Mouse (Mus musculus) thymus, adult 2 months (tissue): ENCODE measurements around the gene Gmpr2.

Source experiments
- CTCF ChIP-seq: fragments of 200-500 bp; IDR thresholded peaks from 2 replicates; pipeline ENCODE4 v1.5.1; 2012; ENCODE audit warnings: mild to moderate bottlenecking, control low read depth, low read length, moderate library complexity, borderline replicate concordance; ENCODE audit not compliant: control insufficient read depth, poor library complexity, insufficient read depth; ENCODE audit errors: extremely low read depth
- POLR2A ChIP-seq: fragments of 200-500 bp; IDR thresholded peaks from 2 replicates; pipeline ENCODE4 v1.6.1; 2012; ENCODE audit warnings: mild to moderate bottlenecking, low read length, control low read depth, moderate library complexity; ENCODE audit not compliant: control insufficient read depth, poor library complexity, insufficient read depth; ENCODE audit errors: extremely low read depth

GRCm38 (mm10) chr14:55724411-55724871 lies 52.7 kb downstream of the Gmpr2 start:
- TF ChIP-seq CTCF, result no peak
- peak; percentile 23; the same call in 1 of the 2 replicates for TF ChIP-seq POLR2A
